ENCODE assay signal across 24 mouse cellular contexts in genomic region chr8:12417056-12417455, GRCm38 (mm10). TPM values are rescaled to one million over a fixed set of nuclear protein-coding genes. Genes with fewer than 3 reads are reported as not detected.
"Had no signal": no experiment of that assay in that cellular context is flagged by ENCODE, and none has a peak within 500 bp of the region (broad histone marks: within the 10 kb centered on the region; RNA-seq: fewer than 3 reads in every experiment).

No protein-coding gene starts in this region.

- H3K36me3 ChIP-seq: liver, embryonic 13.5 days had no signal

- H3K9me3 ChIP-seq: liver, embryonic 13.5 days had no signal

- H3K27ac ChIP-seq: left cerebral cortex, adult 2 months; liver, embryonic 13.5 days; stomach, postnatal 0 days had no signal

- H3K4me2 ChIP-seq: liver, embryonic 13.5 days; midbrain, embryonic 11.5 days had no signal

- DNase-seq: kidney, postnatal 10 days; kidney, postnatal 36 days; layer of hippocampus, postnatal 36 days; liver, embryonic 13.5 days; lung, adult 2 months; lung, postnatal 14 days; lung, postnatal 4 days; midbrain, embryonic 14.5 days; right cerebral cortex, adult 18-20 months; right cerebral cortex, postnatal 14 days; right cerebral cortex, postnatal 4 days; thymus, adult 2 months; thymus, postnatal 14 days; thymus, postnatal 4 days had no signal

- H3K4me3 ChIP-seq: left cerebral cortex, adult 2 months; liver, embryonic 13.5 days had no signal

- H3K4me1 ChIP-seq: liver, embryonic 13.5 days had no signal

- H3K9ac ChIP-seq: liver, embryonic 13.5 days had no signal

RNA-seq across cellular contexts. Expression of gene Sox1, which starts 22.0 kb away (rescaled TPM):
- total RNA-seq: liver, adult 2 months; megakaryocyte progenitor cell, adult 5-6 weeks; megakaryocyte-erythroid progenitor cell, adult 5-6 weeks had no signal
- polyA plus RNA-seq: limb, embryonic 11.5 days; liver, adult 2 months; liver, embryonic 13.5 days; liver, embryonic 16.5 days; lung, adult 2 months; lung, embryonic 16.5 days; stomach, embryonic 14.5 days; stomach, postnatal 0 days; thymus, adult 2 months had no signal
